Mouse (Mus musculus) lung, postnatal 14 days (tissue): Measurements from ENCODE around the gene Abcg2.
A peak's percentile ranks its signal among the peaks of the same experiment; 100 is the strongest.

ENCODE experiments used
- DNase-seq: peaks from one replicate; pipeline ENCODE4 v3.0.0; 2021

Abcg2 gene

GRCm38 (mm10) chr6:58639391-58639790, 55.1 kb downstream of the Abcg2 start:
- no peak for DNase-seq

- peak; percentile 69 for DNase-seq
Observed at GRCm38 (mm10) chr6:58640333-58641018, 56.2 kb downstream of the Abcg2 start.

GRCm38 (mm10) chr6:58641056-58641799, 56.9 kb downstream of the Abcg2 start:
- DNase-seq: no peak

GRCm38 (mm10) chr6:58642191-58642590, 57.9 kb downstream of the Abcg2 start:
- DNase-seq: no peak

- no peak for DNase-seq
Observed at GRCm38 (mm10) chr6:58644586-58644985, 60.3 kb downstream of the Abcg2 start.

GRCm38 (mm10) chr6:58648100-58648749, 63.9 kb downstream of the Abcg2 start:
- no peak for DNase-seq

- no peak for DNase-seq
Observed at GRCm38 (mm10) chr6:58650136-58650535, 65.8 kb downstream of the Abcg2 start.

- no peak for DNase-seq
Observed at GRCm38 (mm10) chr6:58651038-58651437, 66.7 kb downstream of the Abcg2 start.

GRCm38 (mm10) chr6:58660951-58661575, 76.7 kb downstream of the Abcg2 start:
- no peak for DNase-seq

GRCm38 (mm10) chr6:58677802-58678201, 93.5 kb downstream of the Abcg2 start:
- DNase-seq: no peak

- no peak for DNase-seq
Observed at GRCm38 (mm10) chr6:58678530-58678929, 94.2 kb downstream of the Abcg2 start.

- no peak for DNase-seq
Observed at GRCm38 (mm10) chr6:58691584-58691983, 107.3 kb downstream of the Abcg2 start.

- no peak for DNase-seq
Observed at GRCm38 (mm10) chr6:58694257-58694656, 109.9 kb downstream of the Abcg2 start.

GRCm38 (mm10) chr6:58694765-58695164, 110.4 kb downstream of the Abcg2 start:
- no peak for DNase-seq

- no peak for DNase-seq
Observed at GRCm38 (mm10) chr6:58710369-58710768, 126.0 kb downstream of the Abcg2 start.

GRCm38 (mm10) chr6:58711909-58712308, 127.6 kb downstream of the Abcg2 start:
- DNase-seq: no peak

- DNase-seq: no peak
Observed at GRCm38 (mm10) chr6:58733851-58734250, 149.5 kb downstream of the Abcg2 start.

GRCm38 (mm10) chr6:58735090-58735489, 150.8 kb downstream of the Abcg2 start:
- DNase-seq: no peak
